In genomic region chr1:168429856-168430644, GRCm38 (mm10) we compare ENCODE assay signal across 8 mouse cellular contexts. TPM values are rescaled to one million over a fixed set of nuclear protein-coding genes. Genes with fewer than 3 reads are reported as not detected.
A peak's percentile ranks its signal among the peaks of the same experiment; 100 is the strongest.
DNase-seq lines count a peak whose midpoint lies in the region; ATAC-seq and TF ChIP-seq lines count a peak whose summit lies in the region.
"Had no signal": no experiment of that assay in that cellular context is flagged by ENCODE, and none has a peak within 500 bp of the region (broad histone marks: within the 10 kb centered on the region; RNA-seq: fewer than 3 reads in every experiment).

No protein-coding gene starts in this region.

- peak overlapping the region; percentile 76 for H3K9ac ChIP-seq in heart, embryonic 15.5 days
- no peak overlapping the region for H3K9ac ChIP-seq in liver, embryonic 16.5 days (ENCODE audit: low read depth, low read length)

- TF ChIP-seq POLR2A in spleen, adult 2 months (IDR thresholded peaks at IDR 0.05; ENCODE audit: low read depth, low read length), result no peak

- no peak overlapping the region for H3K27ac ChIP-seq in spleen, adult 2 months (ENCODE audit: insufficient read depth, low read length)
- peak overlapping the region; percentile 95 for H3K27ac ChIP-seq in heart, embryonic 15.5 days
- no peak overlapping the region for H3K27ac ChIP-seq in liver, embryonic 16.5 days (ENCODE audit: low read length)

- peak overlapping the region; percentile 4; the same call in 1 of the 2 replicates for H3K4me3 ChIP-seq in spleen, adult 2 months (ENCODE audit: extremely low read depth, insufficient read depth, insufficient read length)
- H3K4me3 ChIP-seq in heart, embryonic 15.5 days, result peak overlapping the region; percentile 73
- H3K4me3 ChIP-seq in liver, embryonic 16.5 days (ENCODE audit: low read depth, low read length), result peak overlapping the region; percentile 20; the same call in 1 of the 2 replicates

- peaks cover 2% of the 10 kb centered on the region; the same call in 1 of the 2 replicates for H3K27me3 ChIP-seq in spleen, adult 2 months (ENCODE audit: control insufficient read depth, insufficient read depth, low read length)
- H3K27me3 ChIP-seq in heart, embryonic 15.5 days, result no peaks in the 10 kb centered on the region
- peaks cover 4% of the 10 kb centered on the region for H3K27me3 ChIP-seq in liver, embryonic 16.5 days (ENCODE audit: control insufficient read depth, insufficient read depth, low read depth, low read length)

- no peak for TF ChIP-seq CTCF in spleen, adult 2 months (IDR thresholded peaks at IDR 0.05; ENCODE audit: extremely low read depth, insufficient read depth, insufficient read length, insufficient replicate concordance)

- no peak for ATAC-seq in heart, embryonic 15.5 days (replicated peaks; ENCODE audit: insufficient number of reproducible peaks, insufficient read depth, low FRiP score, low read depth)
- ATAC-seq in liver, embryonic 16.5 days (ENCODE audit: low read depth), result no peak

- no peaks in the 10 kb centered on the region; the same call in 1 of the 2 replicates for H3K4me1 ChIP-seq in spleen, adult 2 months (ENCODE audit: control insufficient read depth, insufficient read depth, insufficient read length)
- peaks cover 33% of the 10 kb centered on the region for H3K4me1 ChIP-seq in heart, embryonic 15.5 days (replicated peaks)
- H3K4me1 ChIP-seq in liver, embryonic 16.5 days (ENCODE audit: control insufficient read depth, low read depth, low read length), result no peaks in the 10 kb centered on the region; the same call in 1 of the 2 replicates

- H3K36me3 ChIP-seq in spleen, adult 2 months (ENCODE audit: control insufficient read depth, insufficient read depth, low read length), result no peaks in the 10 kb centered on the region
- no peaks in the 10 kb centered on the region for H3K36me3 ChIP-seq in heart, embryonic 15.5 days
- no peaks in the 10 kb centered on the region for H3K36me3 ChIP-seq in liver, embryonic 16.5 days (ENCODE audit: control insufficient read depth, insufficient read depth)

- peak overlapping the region; percentile 63 for H3K4me2 ChIP-seq in heart, embryonic 15.5 days
- 0 out of 2 replicates have a peak overlapping the region, but pooled peaks have one; percentile 27 for H3K4me2 ChIP-seq in liver, embryonic 16.5 days (ENCODE audit: low read depth, low read length)

- no peak for DNase-seq in spleen, adult 2 months (ENCODE audit: low read depth in 1 of 2, low spot score in 2 of 2)
- no peak for DNase-seq in spleen, postnatal 36 days (ENCODE audit: low spot score in 2 of 2)
- DNase-seq in MN1 (ENCODE audit: low spot score), result no peak
- no peak for DNase-seq in cerebellum, postnatal 36 days
- DNase-seq in thymus, postnatal 10 days (ENCODE audit: low spot score in 2 of 2), result no peak
- DNase-seq: adrenal gland, postnatal 25 days had no signal

- no peaks in the 10 kb centered on the region for H3K9me3 ChIP-seq in heart, embryonic 15.5 days (replicated peaks)
- H3K9me3 ChIP-seq in liver, embryonic 16.5 days (replicated peaks; ENCODE audit: control insufficient read depth, low read length), result no peaks in the 10 kb centered on the region

- 26% methylated on average over 5 of the region's 5 CpGs for WGBS in spleen, adult 2 months
- WGBS in heart, embryonic 15.5 days, result 6% methylated on average over 5 of the region's 5 CpGs
- 14% methylated on average over 5 of the region's 5 CpGs for WGBS in liver, embryonic 16.5 days (ENCODE audit: insufficient replicate concordance)

RNA-seq across cellular contexts. Expression of gene Pbx1, which starts 2.0 kb away (rescaled TPM):
- 9.2 TPM in 2 replicates for polyA plus RNA-seq in spleen, adult 2 months (2012; rRNA removed)
- 21.6 and 22.1 TPM in 2 replicates for polyA plus RNA-seq in heart, embryonic 15.5 days (2015; fragmentation: Nextera tagmentation; extraction: Ambion mirVana)
- polyA plus RNA-seq in liver, embryonic 16.5 days (2015; fragmentation: Nextera tagmentation; extraction: Ambion mirVana), result 1.8 and 2.1 TPM in 2 replicates

Comparison
In these comparisons a context has a peak if more than half of its experiments do, and no peak if none do; other contexts are left out.
1. H3K4me3 ChIP-seq: peak in every context shown above with its lines; median percentile 73 in heart, embryonic 15.5 days; 20 in liver, embryonic 16.5 days; 4 in spleen, adult 2 months.